Mouse (Mus musculus): ENCODE data around the gene Atp1a2. TPM values are rescaled to one million over a fixed set of nuclear protein-coding genes. Genes with fewer than 3 reads are reported as not detected.

The Atp1a2 gene
- polyA plus RNA-seq, 1 experiment from 2014 or later, result 7.0 TPM

GRCm38 (mm10) chr1:172337411-172338185 is 39.7 kb upstream of the Atp1a2 start:
- Histone ChIP-seq H3K4me2 (no peak overlapping the region), H3K36me3 (ENCODE audit: control insufficient read depth, insufficient read depth, low read length) (no peaks in the 10 kb centered on the region), H3K9ac (ENCODE audit: low read depth, low read length) (no peak overlapping the region), H3K4me1 (ENCODE audit: control insufficient read depth, insufficient read depth, low read length) (0 out of 2 replicates have a peak, but pooled peaks cover 5% of the 10 kb centered on the region), H3K9me3 (replicated peaks; ENCODE audit: control insufficient read depth, low read length) (no peaks in the 10 kb centered on the region), H3K4me3 (ENCODE audit: low read depth, low read length) (no peak overlapping the region), H3K27me3 (ENCODE audit: control insufficient read depth, insufficient read depth, low read length) (peaks cover 62% of the 10 kb centered on the region), H3K27ac (ENCODE audit: low read depth, low read length) (no peak overlapping the region)
- whole genome bisulfite sequencing (ENCODE audit: insufficient replicate concordance), result 35% methylated on average over 2 of the region's 2 CpGs
- ATAC-seq (replicated peaks; ENCODE audit: insufficient number of reproducible peaks, low FRiP score, low TSS enrichment), result no peak

DNA sequence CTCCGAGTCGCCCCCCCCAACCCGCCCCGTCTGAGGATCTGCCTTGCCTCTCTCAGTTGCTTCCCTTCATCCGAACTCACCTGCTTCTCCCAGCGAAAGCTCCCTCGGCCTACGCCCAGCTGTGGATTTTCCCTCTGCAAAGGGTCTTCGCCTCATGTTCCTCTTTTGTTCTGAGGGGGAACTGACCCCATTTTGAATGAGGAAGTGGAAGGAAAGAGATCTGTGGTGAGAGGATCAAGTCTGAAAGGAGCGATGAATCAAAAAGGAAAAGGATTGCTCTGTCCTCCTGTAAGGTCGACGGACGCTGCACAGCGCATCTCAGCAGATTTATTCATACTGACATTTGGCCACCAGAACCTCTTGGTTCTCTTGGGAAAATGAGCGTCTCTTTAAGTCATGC is 37.9 kb upstream of the Atp1a2 start:
- Histone ChIP-seq H3K27me3 (ENCODE audit: control insufficient read depth, insufficient read depth, low read length) (peaks cover 51% of the 10 kb centered on the region), H3K9ac (ENCODE audit: low read depth, low read length) (no peak overlapping the region), H3K36me3 (ENCODE audit: control insufficient read depth, insufficient read depth, low read length) (no peaks in the 10 kb centered on the region), H3K4me3 (ENCODE audit: low read depth, low read length) (no peak overlapping the region), H3K9me3 (replicated peaks; ENCODE audit: control insufficient read depth, low read length) (no peaks in the 10 kb centered on the region), H3K27ac (ENCODE audit: low read depth, low read length) (no peak overlapping the region), H3K4me2 (no peak overlapping the region), H3K4me1 (ENCODE audit: control insufficient read depth, insufficient read depth, low read length) (0 out of 2 replicates have a peak, but pooled peaks cover 5% of the 10 kb centered on the region)
- no peak for ATAC-seq (replicated peaks; ENCODE audit: insufficient number of reproducible peaks, low FRiP score, low TSS enrichment)
- 64% methylated on average over 15 of the region's 15 CpGs for WGBS (ENCODE audit: insufficient replicate concordance)

GRCm38 (mm10) chr1:172333512-172333911 is 35.6 kb upstream of the Atp1a2 start:
- Histone ChIP-seq H3K27ac (ENCODE audit: low read depth, low read length) (no peak overlapping the region), H3K9me3 (replicated peaks; ENCODE audit: control insufficient read depth, low read length) (no peaks in the 10 kb centered on the region), H3K9ac (ENCODE audit: low read depth, low read length) (no peak overlapping the region), H3K4me3 (ENCODE audit: low read depth, low read length) (no peak overlapping the region), H3K27me3 (ENCODE audit: control insufficient read depth, insufficient read depth, low read length) (peaks cover 55% of the 10 kb centered on the region), H3K36me3 (ENCODE audit: control insufficient read depth, insufficient read depth, low read length) (no peaks in the 10 kb centered on the region), H3K4me1 (ENCODE audit: control insufficient read depth, insufficient read depth, low read length) (no peaks in the 10 kb centered on the region), H3K4me2 (no peak overlapping the region)
- WGBS (ENCODE audit: insufficient replicate concordance), result 12% methylated on average over 3 of the region's 3 CpGs
- no peak for ATAC-seq (replicated peaks; ENCODE audit: insufficient number of reproducible peaks, low FRiP score, low TSS enrichment)

- WGBS (ENCODE audit: insufficient replicate concordance), result 72% methylated on average over 2 of the region's 2 CpGs
- ATAC-seq (replicated peaks; ENCODE audit: insufficient number of reproducible peaks, low FRiP score, low TSS enrichment), result no peak
- no peaks in the 10 kb centered on the region for H3K36me3 ChIP-seq (ENCODE audit: control insufficient read depth, insufficient read depth, low read length)
- no peak overlapping the region for H3K9ac ChIP-seq (ENCODE audit: low read depth, low read length)
- H3K4me1 ChIP-seq (ENCODE audit: control insufficient read depth, insufficient read depth, low read length), result no peaks in the 10 kb centered on the region
- H3K27me3 ChIP-seq (ENCODE audit: control insufficient read depth, insufficient read depth, low read length), result peaks cover 61% of the 10 kb centered on the region
- no peaks in the 10 kb centered on the region for H3K9me3 ChIP-seq (replicated peaks; ENCODE audit: control insufficient read depth, low read length)
- no peak overlapping the region for H3K27ac ChIP-seq (ENCODE audit: low read depth, low read length)
- H3K4me2 ChIP-seq, result no peak overlapping the region
- no peak overlapping the region for H3K4me3 ChIP-seq (ENCODE audit: low read depth, low read length)
Measured at GRCm38 (mm10) chr1:172332925-172333324, 35.1 kb upstream of the Atp1a2 start.

DNA sequence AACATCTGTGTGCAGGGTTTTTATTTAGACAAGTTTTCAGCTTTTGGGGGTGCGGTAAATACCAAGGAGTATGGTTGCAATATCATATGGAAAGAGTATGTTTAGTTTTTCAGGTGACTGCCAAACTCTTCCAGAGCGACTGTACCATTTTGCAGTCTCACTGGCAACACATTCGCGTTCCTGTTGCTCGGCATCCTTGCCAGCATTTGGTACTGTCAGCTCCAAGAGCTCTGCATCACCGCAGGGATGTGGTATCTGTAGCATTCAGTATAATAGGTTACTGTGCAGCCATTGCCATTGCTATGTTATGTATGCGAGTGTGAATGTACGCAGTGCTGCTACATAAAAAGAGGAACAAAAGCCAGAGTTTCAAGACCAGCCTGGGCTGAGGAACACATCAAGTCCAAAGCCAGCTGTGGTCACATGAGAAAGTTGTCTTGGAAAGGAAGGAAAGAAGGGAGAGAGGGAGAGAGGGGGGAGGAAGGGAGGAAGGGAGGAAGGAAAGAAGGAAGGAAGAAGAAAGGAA is 33.6 kb upstream of the Atp1a2 start:
- H3K27me3 ChIP-seq (ENCODE audit: control insufficient read depth, insufficient read depth, low read length), result peaks cover 71% of the 10 kb centered on the region
- no peak for ATAC-seq (replicated peaks; ENCODE audit: insufficient number of reproducible peaks, low FRiP score, low TSS enrichment)
- H3K36me3 ChIP-seq (ENCODE audit: control insufficient read depth, insufficient read depth, low read length), result no peaks in the 10 kb centered on the region
- no peak overlapping the region for H3K9ac ChIP-seq (ENCODE audit: low read depth, low read length)
- H3K27ac ChIP-seq (ENCODE audit: low read depth, low read length), result no peak overlapping the region
- H3K4me1 ChIP-seq (ENCODE audit: control insufficient read depth, insufficient read depth, low read length), result no peaks in the 10 kb centered on the region
- H3K9me3 ChIP-seq (replicated peaks; ENCODE audit: control insufficient read depth, low read length), result 0 out of 2 replicates have a peak, but pooled peaks cover 2% of the 10 kb centered on the region
- H3K4me2 ChIP-seq, result no peak overlapping the region
- H3K4me3 ChIP-seq (ENCODE audit: low read depth, low read length), result no peak overlapping the region
- 72% methylated on average over 8 of the region's 8 CpGs for WGBS (ENCODE audit: insufficient replicate concordance)

- 0 out of 2 replicates have a peak, but pooled peaks cover 2% of the 10 kb centered on the region for H3K9me3 ChIP-seq (replicated peaks; ENCODE audit: control insufficient read depth, low read length)
- H3K4me1 ChIP-seq (ENCODE audit: control insufficient read depth, insufficient read depth, low read length), result peaks cover 4% of the 10 kb centered on the region; the same call in 1 of the 2 replicates
- 59% methylated on average over 6 of the region's 6 CpGs for WGBS (ENCODE audit: insufficient replicate concordance)
- ATAC-seq (replicated peaks; ENCODE audit: insufficient number of reproducible peaks, low FRiP score, low TSS enrichment), result no peak
- H3K27me3 ChIP-seq (ENCODE audit: control insufficient read depth, insufficient read depth, low read length), result peaks cover 75% of the 10 kb centered on the region
- no peak overlapping the region for H3K9ac ChIP-seq (ENCODE audit: low read depth, low read length)
- H3K27ac ChIP-seq (ENCODE audit: low read depth, low read length), result no peak overlapping the region; the same call in 1 of the 2 replicates
- no peak overlapping the region for H3K4me3 ChIP-seq (ENCODE audit: low read depth, low read length)
- no peaks in the 10 kb centered on the region for H3K36me3 ChIP-seq (ENCODE audit: control insufficient read depth, insufficient read depth, low read length)
- no peak overlapping the region for H3K4me2 ChIP-seq
Measured at GRCm38 (mm10) chr1:172329616-172330015, 31.8 kb upstream of the Atp1a2 start.

DNA sequence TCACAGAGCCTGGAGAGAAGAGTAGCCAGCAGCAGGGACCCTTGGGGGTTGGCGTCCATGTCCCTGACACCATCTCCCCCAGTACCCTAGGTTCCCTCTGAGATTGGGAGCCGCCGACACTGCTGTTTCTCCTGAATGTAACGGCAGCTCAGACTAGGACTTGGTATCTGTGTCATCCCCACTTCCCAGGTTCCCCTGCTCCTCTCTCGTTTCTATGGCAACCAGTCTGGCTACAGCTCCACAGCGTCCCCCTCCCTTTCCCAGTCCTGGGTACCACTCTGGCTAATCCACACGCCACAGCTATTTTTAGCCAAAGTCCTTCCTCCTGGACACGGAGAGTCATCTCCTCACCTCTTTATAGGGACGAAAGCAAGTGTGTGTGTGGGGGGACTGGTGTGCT is 31.3 kb upstream of the Atp1a2 start, which contains the start of gene Kcnj9:
Kcnj9 (minus strand) TSS at position 188 of the 400 bp plus-strand sequence.
- H3K4me3 ChIP-seq (ENCODE audit: low read depth, low read length), result no peak within 1 kb of the TSS
- H3K4me1 ChIP-seq (ENCODE audit: control insufficient read depth, insufficient read depth, low read length), result peaks cover 4% of the 10 kb centered on the region; the same call in 1 of the 2 replicates
- no peak within 1 kb of the TSS for H3K4me2 ChIP-seq
- 0 out of 2 replicates have a peak, but pooled peaks cover 2% of the 10 kb centered on the region for H3K9me3 ChIP-seq (replicated peaks; ENCODE audit: control insufficient read depth, low read length)
- no peaks in the 10 kb centered on the region for H3K36me3 ChIP-seq (ENCODE audit: control insufficient read depth, insufficient read depth, low read length)
- ATAC-seq (replicated peaks; ENCODE audit: insufficient number of reproducible peaks, low FRiP score, low TSS enrichment), result no peak
- no peak within 1 kb of the TSS; the same call in 1 of the 2 replicates for H3K27ac ChIP-seq (ENCODE audit: low read depth, low read length)
- 25% methylated on average over 9 of the region's 9 CpGs for WGBS (ENCODE audit: insufficient replicate concordance)
- peaks cover 74% of the 10 kb centered on the region for H3K27me3 ChIP-seq (ENCODE audit: control insufficient read depth, insufficient read depth, low read length)
- no peak within 1 kb of the TSS for H3K9ac ChIP-seq (ENCODE audit: low read depth, low read length)

- ATAC-seq (replicated peaks; ENCODE audit: insufficient number of reproducible peaks, low FRiP score, low TSS enrichment), result no peak
- Histone ChIP-seq H3K4me1 (ENCODE audit: control insufficient read depth, insufficient read depth, low read length) (peaks cover 4% of the 10 kb centered on the region; the same call in 1 of the 2 replicates), H3K4me2 (no peak overlapping the region), H3K36me3 (ENCODE audit: control insufficient read depth, insufficient read depth, low read length) (no peaks in the 10 kb centered on the region), H3K27me3 (ENCODE audit: control insufficient read depth, insufficient read depth, low read length) (peaks cover 68% of the 10 kb centered on the region), H3K4me3 (ENCODE audit: low read depth, low read length) (no peak overlapping the region), H3K9me3 (replicated peaks; ENCODE audit: control insufficient read depth, low read length) (0 out of 2 replicates have a peak, but pooled peaks cover 2% of the 10 kb centered on the region), H3K9ac (ENCODE audit: low read depth, low read length) (no peak overlapping the region), H3K27ac (ENCODE audit: low read depth, low read length) (no peak overlapping the region)
- 67% methylated on average over 7 of the region's 7 CpGs for WGBS (ENCODE audit: insufficient replicate concordance)
Measured at GRCm38 (mm10) chr1:172328461-172328860, 30.6 kb upstream of the Atp1a2 start.
